Mouse (Mus musculus): ENCODE data around the gene Ncbp1.
A peak's percentile ranks its signal among the peaks of the same experiment; 100 is the strongest.

Ncbp1 gene

DNA sequence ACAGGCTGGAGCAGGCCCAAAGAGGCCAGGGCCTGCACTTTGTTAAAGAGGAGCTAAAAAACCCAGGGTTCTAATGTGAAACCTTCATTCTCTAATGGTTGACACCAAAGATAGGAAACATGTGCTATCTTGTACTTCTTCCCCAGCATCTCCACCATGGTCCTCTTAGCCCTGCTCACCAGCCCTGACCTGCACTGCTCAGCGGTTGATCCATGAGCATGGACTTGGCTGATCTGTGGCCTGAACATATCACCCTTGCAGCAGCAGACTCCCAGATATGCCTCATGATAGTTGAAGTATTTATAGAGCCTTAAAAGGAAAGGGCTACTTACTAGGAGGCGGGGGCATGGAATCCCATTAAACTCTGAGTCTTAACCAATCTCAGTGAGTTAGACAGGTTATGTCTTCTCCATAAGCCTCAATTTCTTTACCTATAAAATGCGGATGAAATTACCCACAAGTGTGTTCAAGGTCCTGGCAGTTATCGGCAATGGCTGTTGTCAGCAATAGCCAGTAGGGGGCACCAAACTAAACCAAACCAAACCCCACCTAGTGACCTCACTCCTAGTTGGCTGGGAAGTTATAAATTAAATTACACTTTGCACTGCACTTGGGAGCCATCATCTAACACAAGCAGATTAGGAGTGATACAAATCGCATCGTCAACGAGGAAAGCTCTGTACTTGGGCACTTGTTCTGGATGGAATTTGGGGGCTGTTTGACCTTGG is 63.6 kb downstream of the Ncbp1 start:
- peak; percentile 45 to 52 for DNase-seq

DNA sequence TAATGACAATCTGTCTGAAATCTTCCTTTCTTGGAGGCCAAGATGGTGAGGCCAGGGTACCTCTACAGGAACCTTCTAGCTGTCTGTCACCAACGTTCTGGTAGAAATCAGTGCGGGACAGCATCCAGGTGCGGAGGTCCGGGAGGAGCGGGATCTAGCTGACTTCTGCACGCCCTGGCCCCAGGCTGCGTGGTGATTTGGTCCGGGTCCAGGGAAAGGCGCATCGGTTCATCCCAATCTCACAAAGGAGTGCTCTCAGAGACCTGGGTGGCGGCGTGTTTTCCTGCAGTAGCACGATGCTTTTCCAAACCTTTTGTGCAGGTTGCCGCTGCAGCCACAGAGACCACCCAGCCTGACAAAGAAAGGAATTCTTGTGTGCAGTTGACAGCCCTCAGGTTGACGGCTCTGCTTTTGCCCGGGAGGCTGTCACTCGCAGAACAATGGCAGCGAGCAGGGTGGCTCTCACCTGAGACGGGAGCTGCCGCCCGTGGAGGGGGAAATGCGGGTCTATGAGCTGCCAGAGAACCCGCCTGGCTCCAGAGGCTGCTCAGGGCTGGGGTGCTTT is 64.2 kb downstream of the Ncbp1 start:
- DNase-seq = no peak

DNA sequence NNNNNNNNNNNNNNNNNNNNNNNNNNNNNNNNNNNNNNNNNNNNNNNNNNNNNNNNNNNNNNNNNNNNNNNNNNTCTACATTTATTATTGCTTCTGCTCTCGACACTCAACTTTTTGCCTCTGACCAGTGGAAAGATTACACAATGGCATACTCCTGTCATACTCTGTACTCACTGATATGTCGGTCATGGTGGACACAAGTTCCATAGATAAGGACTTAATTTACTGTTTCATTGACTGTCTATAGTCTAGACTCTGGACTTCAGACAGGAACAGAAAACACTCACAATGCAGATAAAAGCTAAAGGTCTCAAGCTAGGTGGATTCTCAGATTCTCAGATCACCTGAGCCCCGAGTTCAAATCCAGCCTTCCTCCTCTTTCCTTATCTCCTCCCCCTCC is 82.7 kb downstream of the Ncbp1 start:
- DNase-seq = no peak

All from thymus, postnatal 36 days (tissue).